Mouse (Mus musculus) embryonic fibroblast, embryonic 13.5 days (primary cell): Measurements from ENCODE around the gene Tbc1d2.

Source experiments
- CTCF ChIP-seq: IDR thresholded peaks from 2 replicates; pipeline ENCODE4 v1.5.1; 2011; ENCODE audit warnings: mild to moderate bottlenecking, control low read depth, low read length, moderate library complexity, borderline replicate concordance; ENCODE audit not compliant: insufficient read depth
- POLR2A ChIP-seq: IDR thresholded peaks from 2 replicates; pipeline ENCODE4 v1.6.1; 2011; ENCODE audit warnings: low read depth, mild to moderate bottlenecking, control low read depth, low read length, moderate library complexity

- TF ChIP-seq POLR2A (no peak), CTCF (no peak)
Measured at GRCm38 (mm10) chr4:46600473-46601257, 49.3 kb downstream of the Tbc1d2 start.
